Mouse (Mus musculus): ENCODE results near the gene Dck. TPM values are rescaled to one million over a fixed set of nuclear protein-coding genes. Genes with fewer than 3 reads are reported as not detected.

Gene Dck
- polyA plus RNA-seq, 1 experiment from 2014 or later, result 66.9 TPM

DNA sequence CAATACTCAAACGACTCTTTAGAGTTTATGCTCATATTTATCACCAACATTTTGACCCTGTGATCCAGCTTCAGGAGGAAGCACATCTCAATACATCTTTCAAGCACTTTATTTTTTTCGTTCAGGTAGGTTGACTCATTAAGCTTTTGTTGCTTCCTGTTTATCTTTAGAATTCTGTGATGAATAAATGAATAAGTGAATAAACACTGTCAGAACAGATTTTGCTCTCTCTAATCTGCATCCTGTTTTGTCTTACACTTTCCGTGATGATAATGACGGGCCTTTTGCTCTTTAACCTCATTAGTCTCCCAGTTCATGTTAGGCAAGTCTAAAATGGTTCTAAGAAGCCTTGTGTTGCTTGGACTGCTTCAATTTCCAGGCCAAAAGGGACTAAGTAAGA lies 11.6 kb upstream of the Dck start:
- Histone ChIP-seq H3K4me2 (replicated peaks) (no peak overlapping the region), H3K36me3 (peaks cover 6% of the 10 kb centered on the region; the same call in 1 of the 2 replicates), H3K27me3 (no peaks in the 10 kb centered on the region), H3K4me1 (no peaks in the 10 kb centered on the region), H3K4me3 (no peak overlapping the region), H3K9me3 (no peaks in the 10 kb centered on the region), H3K9ac (no peak overlapping the region), H3K27ac (no peak overlapping the region)
- 84% methylated on average over 4 of the region's 4 CpGs for WGBS
- no peak for ATAC-seq (ENCODE audit: insufficient number of reproducible peaks, insufficient read depth, low FRiP score, low TSS enrichment)

DNA sequence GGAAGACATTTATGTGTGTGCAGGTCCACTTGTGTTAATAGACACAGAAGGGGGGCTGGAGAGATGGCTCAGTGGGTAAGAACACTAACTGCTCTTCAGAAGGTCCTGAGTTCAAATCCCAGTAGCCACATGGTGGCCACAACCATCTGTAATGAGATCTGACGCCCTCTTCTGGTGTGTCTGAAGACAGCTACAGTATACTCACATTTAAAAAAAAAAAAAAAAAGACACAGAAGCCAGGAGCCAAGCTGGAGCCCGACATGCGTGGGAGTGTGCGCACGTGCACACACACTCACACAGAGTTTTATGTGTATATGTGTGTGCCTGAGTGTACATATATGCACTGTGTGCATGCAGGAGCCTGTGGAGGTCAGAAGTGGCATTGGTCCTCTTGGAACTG lies 2.2 kb upstream of the Dck start:
- Histone ChIP-seq H3K4me1 (peaks cover 14% of the 10 kb centered on the region), H3K36me3 (no peaks in the 10 kb centered on the region), H3K4me3 (no peak overlapping the region), H3K9ac (no peak overlapping the region), H3K4me2 (replicated peaks) (no peak overlapping the region), H3K27me3 (no peaks in the 10 kb centered on the region), H3K9me3 (no peaks in the 10 kb centered on the region), H3K27ac (no peak overlapping the region)
- 92% methylated on average over 5 of the region's 5 CpGs for WGBS
- ATAC-seq (ENCODE audit: insufficient number of reproducible peaks, insufficient read depth, low FRiP score, low TSS enrichment), result no peak

DNA sequence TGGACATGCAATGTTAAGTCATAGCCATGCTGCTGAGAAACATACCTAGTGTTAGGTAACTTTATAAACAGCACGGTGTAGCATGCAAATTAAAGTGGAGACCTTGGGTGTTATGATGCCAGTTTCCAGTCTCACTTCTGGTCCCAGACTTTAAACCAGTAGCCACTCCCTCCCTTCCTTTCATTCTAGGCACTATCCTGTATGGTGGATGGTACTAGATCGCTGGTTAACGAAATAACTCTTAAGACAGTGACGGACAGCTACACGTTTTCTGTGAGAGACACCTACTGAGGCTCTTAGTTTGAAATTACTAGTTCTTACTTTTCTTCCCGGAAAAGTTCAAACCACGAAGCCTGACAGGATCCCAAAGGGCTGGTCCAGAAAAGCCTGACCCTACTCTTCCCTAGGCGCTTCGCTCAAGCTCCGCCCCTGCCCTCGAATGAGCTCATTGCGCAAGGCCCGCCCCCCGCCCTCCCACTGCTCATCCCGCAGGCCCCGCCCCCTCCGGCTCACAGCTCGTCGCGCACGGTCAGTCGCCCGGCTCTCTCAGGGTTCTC lies 288 bp upstream of the Dck start:
- Histone ChIP-seq H3K9ac (peak overlapping the region; percentile 66; the same call in 1 of the 2 replicates), H3K4me3 (peak overlapping the region; percentile 69), H3K4me2 (replicated peaks) (peak overlapping the region; percentile 55), H3K27ac (peak overlapping the region; percentile 93; the same call in 1 of the 2 replicates), H3K4me1 (peaks cover 14% of the 10 kb centered on the region), H3K36me3 (peaks cover 2% of the 10 kb centered on the region; the same call in 1 of the 2 replicates), H3K9me3 (no peaks in the 10 kb centered on the region), H3K27me3 (no peaks in the 10 kb centered on the region)
- under 1% methylated on average over 22 of the region's 23 CpGs for WGBS
- ATAC-seq (ENCODE audit: insufficient number of reproducible peaks, insufficient read depth, low FRiP score, low TSS enrichment), result peak; percentile 62; the same call in 1 of the 2 replicates

DNA sequence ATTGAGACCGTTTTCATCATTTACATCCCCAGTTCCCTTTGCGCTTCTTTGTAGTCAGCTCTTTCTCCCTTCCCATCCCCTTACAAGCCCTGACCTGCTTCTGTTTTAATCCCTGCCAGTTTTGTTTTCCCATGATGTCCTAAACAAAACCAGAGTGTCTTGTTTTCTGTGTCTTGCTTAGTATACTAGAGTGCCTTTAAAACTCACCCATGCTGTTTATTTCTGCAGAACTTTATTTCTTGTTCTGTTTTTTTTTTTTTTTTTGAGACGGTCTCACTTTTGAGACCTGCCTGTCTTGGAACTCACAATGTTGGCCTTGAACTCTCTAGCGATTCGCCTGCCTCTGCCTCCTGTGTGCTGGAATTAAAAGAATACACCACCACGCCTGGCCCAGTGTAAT lies 791 bp downstream of the Dck start:
- Histone ChIP-seq H3K9ac (peak overlapping the region; percentile 66), H3K4me2 (replicated peaks) (peak overlapping the region; percentile 55), H3K27me3 (no peaks in the 10 kb centered on the region), H3K36me3 (peaks cover 7% of the 10 kb centered on the region), H3K27ac (peak overlapping the region; percentile 93), H3K4me3 (peak overlapping the region; percentile 69), H3K4me1 (peaks cover 14% of the 10 kb centered on the region), H3K9me3 (no peaks in the 10 kb centered on the region)
- no peak; the same call in 1 of the 2 replicates for ATAC-seq (ENCODE audit: insufficient number of reproducible peaks, insufficient read depth, low FRiP score, low TSS enrichment)
- WGBS, result 14% methylated on average over 6 of the region's 6 CpGs

DNA sequence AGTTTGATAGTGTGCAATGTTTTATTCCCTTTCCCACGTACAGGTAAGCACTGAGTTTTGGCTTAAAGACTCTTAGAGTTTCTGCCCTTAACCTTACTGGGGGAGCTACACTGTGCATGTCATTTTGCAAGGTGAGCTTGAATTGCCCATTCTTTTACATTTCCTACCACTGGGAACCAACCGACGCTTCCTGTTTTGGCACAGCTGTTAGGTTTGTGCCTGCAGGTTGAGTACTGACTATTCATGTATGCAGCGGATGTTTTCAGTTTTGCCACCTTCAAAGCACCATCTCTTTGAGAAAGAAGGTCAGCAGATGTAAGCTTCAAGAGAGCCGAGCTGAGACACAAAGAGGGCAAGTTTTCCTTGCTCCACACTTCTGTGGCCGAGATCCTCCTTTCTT lies 1.3 kb downstream of the Dck start:
- peaks cover 14% of the 10 kb centered on the region for H3K4me1 ChIP-seq
- no peaks in the 10 kb centered on the region for H3K27me3 ChIP-seq
- ATAC-seq (ENCODE audit: insufficient number of reproducible peaks, insufficient read depth, low FRiP score, low TSS enrichment), result no peak
- H3K9me3 ChIP-seq, result no peaks in the 10 kb centered on the region
- H3K27ac ChIP-seq, result no peak overlapping the region
- peaks cover 8% of the 10 kb centered on the region for H3K36me3 ChIP-seq
- 60% methylated on average over 6 of the region's 6 CpGs for WGBS
- peak overlapping the region; percentile 69 for H3K4me3 ChIP-seq
- peak overlapping the region; percentile 17; the same call in 1 of the 2 replicates for H3K9ac ChIP-seq
- H3K4me2 ChIP-seq (replicated peaks), result peak overlapping the region; percentile 55

DNA sequence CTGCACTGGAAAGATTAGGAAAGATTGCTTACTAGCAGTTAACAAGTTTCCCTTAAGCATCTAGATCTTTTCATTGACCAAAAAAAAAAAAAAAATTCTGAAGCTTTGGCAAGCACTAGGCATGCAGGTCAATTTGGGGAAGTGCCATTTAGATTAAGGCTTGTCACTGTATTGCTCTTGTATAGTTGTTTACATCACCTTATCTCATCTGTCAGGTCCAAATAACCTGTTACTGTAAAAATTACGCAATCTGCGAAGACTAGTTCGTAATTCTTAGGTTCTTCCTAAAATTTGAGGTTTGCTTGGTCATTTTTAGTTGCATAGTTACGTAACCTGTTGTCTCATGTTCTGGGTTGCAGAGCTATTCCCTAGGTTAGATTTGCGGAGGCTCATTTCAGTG lies 2.1 kb downstream of the Dck start:
- peaks cover 12% of the 10 kb centered on the region for H3K36me3 ChIP-seq
- peak overlapping the region; percentile 55 for H3K4me2 ChIP-seq (replicated peaks)
- peaks cover 14% of the 10 kb centered on the region for H3K4me1 ChIP-seq
- 94% methylated on average over 5 of the region's 5 CpGs for WGBS
- H3K27me3 ChIP-seq, result no peaks in the 10 kb centered on the region
- ATAC-seq (ENCODE audit: insufficient number of reproducible peaks, insufficient read depth, low FRiP score, low TSS enrichment), result no peak
- no peaks in the 10 kb centered on the region for H3K9me3 ChIP-seq
- no peak overlapping the region for H3K4me3 ChIP-seq
- H3K27ac ChIP-seq, result no peak overlapping the region
- no peak overlapping the region for H3K9ac ChIP-seq

DNA sequence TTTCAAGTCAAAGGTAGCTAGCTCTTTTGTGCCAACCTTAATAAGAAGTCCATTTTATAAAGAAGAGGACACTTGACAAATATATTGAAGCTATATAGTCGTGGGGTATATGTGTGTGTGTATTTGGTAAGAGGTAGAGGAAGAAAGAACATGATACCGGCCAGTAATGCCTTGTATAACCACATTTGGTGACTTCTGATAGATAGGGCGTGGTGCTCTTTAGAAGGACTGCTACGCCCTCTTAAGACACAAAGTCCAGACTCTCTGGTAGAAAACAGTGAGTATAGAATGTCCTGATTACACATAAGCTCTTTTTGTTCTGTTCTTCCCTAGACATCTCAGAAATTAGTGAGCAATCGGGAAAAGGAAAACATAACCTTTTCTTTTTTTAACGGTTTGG lies 3.4 kb downstream of the Dck start:
- Histone ChIP-seq H3K4me2 (replicated peaks) (no peak overlapping the region), H3K27me3 (no peaks in the 10 kb centered on the region), H3K9me3 (no peaks in the 10 kb centered on the region), H3K4me1 (peaks cover 14% of the 10 kb centered on the region), H3K9ac (no peak overlapping the region), H3K4me3 (no peak overlapping the region), H3K36me3 (peaks cover 21% of the 10 kb centered on the region), H3K27ac (no peak overlapping the region)
- 85% methylated on average over 6 of the region's 6 CpGs for WGBS
- no peak for ATAC-seq (ENCODE audit: insufficient number of reproducible peaks, insufficient read depth, low FRiP score, low TSS enrichment)

DNA sequence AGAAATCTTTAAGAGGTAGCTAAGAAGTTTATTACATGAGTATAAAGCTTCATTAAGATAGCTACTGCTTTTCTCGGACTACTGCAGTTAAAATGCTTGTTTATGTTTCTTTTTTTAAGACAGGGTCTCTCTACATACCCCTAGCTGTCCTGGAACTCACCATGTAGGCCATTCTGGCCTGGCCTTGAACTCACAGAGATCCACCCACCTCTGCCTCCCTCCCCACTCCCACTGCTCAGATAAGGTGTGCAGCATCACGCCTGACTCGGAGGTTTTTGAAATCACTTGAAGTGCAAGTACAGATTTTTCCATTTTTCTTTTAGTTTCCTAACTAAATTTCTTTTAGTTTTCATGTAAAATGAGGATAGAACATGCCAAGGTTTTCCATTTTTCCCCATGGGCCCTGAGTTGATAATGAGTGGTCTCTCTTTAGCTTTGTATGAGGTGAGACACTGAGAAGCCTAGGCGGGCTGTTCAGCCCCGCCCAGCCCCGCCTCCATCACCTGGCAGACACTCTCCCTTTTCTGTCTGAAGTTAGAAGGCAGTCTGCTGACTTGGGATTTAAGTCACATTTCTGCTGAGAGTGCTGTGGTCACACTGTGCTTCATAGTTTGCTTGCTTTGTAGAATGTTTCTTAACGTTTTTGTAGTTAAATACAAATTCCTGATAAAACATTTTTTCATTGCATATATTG lies 17.4 kb downstream of the Dck start:
- Histone ChIP-seq H3K27me3 (no peaks in the 10 kb centered on the region), H3K4me2 (replicated peaks) (no peak overlapping the region), H3K36me3 (peaks cover 34% of the 10 kb centered on the region), H3K9ac (no peak overlapping the region), H3K27ac (no peak overlapping the region), H3K4me1 (no peaks in the 10 kb centered on the region), H3K9me3 (no peaks in the 10 kb centered on the region), H3K4me3 (no peak overlapping the region)
- WGBS, result 76% methylated on average over 7 of the region's 7 CpGs
- no peak for ATAC-seq (ENCODE audit: insufficient number of reproducible peaks, insufficient read depth, low FRiP score, low TSS enrichment)

DNA sequence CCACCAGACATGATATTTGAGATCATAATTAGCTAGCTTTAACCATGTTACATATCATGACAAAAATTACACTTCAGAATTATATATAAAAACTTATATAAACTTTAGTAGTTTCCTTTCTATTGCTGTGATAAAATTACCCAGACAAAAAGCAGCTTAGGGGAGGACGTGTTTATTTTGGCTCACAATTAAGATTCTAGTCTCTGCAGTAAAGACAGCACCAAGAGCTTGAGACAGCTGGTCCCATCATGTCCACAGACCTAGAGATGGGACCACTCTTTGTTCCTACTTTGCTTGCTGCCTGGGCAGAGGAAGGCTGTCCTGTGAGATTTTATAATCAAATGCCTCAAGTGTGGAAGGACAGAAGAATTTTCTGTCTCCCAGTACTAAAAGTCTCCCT lies 20.3 kb downstream of the Dck start:
- Histone ChIP-seq H3K4me3 (no peak overlapping the region), H3K9me3 (no peaks in the 10 kb centered on the region), H3K27me3 (no peaks in the 10 kb centered on the region), H3K27ac (no peak overlapping the region), H3K4me2 (replicated peaks) (no peak overlapping the region), H3K9ac (no peak overlapping the region), H3K4me1 (no peaks in the 10 kb centered on the region), H3K36me3 (peaks cover 21% of the 10 kb centered on the region)
- no peak for ATAC-seq (ENCODE audit: insufficient number of reproducible peaks, insufficient read depth, low FRiP score, low TSS enrichment)
- 80% methylated on average over 1 of the region's 1 CpGs for WGBS

DNA sequence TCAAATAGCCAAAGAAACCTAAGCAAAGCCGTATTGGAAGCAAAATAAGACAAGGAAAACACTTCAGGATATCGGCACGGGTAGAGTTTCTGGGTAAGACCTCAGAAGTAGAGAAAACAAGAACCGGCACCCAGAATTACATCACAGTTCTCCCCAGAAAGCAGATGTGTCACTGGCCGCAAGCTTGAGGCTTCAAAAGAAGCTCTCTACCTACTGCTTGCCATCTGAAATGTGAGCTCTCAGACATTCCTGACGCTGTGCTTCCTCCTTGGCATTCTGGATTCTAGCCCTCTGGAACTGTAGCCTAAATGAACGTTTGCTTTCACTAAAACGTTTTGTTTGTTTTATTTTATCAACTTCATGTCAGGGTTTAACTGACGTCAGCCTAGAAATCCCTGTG lies 25.9 kb downstream of the Dck start:
- peaks cover 5% of the 10 kb centered on the region; the same call in 1 of the 2 replicates for H3K4me1 ChIP-seq
- no peak overlapping the region for H3K9ac ChIP-seq
- no peaks in the 10 kb centered on the region for H3K27me3 ChIP-seq
- no peak overlapping the region for H3K4me3 ChIP-seq
- WGBS, result 37% methylated on average over 9 of the region's 9 CpGs
- no peak overlapping the region for H3K4me2 ChIP-seq (replicated peaks)
- ATAC-seq (ENCODE audit: insufficient number of reproducible peaks, insufficient read depth, low FRiP score, low TSS enrichment), result no peak
- no peak overlapping the region for H3K27ac ChIP-seq
- no peaks in the 10 kb centered on the region for H3K9me3 ChIP-seq
- no peaks in the 10 kb centered on the region; the same call in 1 of the 2 replicates for H3K36me3 ChIP-seq

DNA sequence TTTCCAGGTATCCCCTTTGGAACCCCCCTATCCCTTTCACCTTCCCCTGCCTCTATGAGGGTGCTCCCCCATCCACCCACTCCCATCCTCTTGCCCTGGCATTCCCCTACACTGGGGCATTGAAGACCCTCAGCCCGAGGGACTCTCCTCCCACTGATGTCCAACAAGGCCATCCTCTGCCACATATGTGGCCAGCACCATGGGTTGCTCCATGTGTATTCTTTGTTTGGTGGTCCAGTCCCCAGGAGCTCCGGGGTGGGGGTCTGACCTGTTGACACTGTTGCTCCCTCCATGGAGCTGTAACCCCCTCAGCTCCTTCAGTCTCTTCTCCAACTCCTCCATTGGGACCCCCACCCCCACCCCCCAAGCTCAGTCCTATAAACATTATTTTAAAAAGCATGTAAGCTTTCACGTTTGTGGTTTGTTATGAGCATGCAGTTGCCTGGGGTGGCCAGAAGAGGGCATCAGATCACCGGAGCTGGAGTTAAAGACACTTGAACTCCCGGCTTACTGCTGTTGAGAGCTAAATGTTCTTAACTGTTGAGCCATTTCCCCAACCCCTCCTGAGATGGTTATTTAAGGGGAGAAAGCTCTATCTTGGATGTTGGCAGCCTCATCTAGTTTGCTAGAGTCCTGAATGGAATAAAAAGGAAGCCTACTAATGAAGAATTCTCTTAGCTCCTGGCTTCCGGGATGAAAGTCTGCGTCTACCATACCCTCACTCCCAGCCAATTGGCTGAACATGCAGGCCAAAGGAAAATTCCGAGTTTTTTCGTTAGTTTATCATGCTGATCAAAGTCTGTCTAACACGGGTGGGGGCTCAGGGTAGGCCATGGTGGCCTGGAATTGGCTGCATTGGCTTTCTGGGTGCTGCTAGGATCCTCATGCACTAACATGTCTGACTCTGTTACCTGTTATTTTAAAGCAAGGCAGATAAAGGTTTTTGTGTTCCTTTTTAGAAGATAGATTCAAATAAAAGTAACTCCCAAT lies 26.8 kb downstream of the Dck start:
- Histone ChIP-seq H3K9ac (no peak overlapping the region), H3K4me2 (replicated peaks) (no peak overlapping the region), H3K27ac (no peak overlapping the region), H3K36me3 (no peaks in the 10 kb centered on the region), H3K27me3 (no peaks in the 10 kb centered on the region), H3K9me3 (no peaks in the 10 kb centered on the region), H3K4me1 (peaks cover 5% of the 10 kb centered on the region; the same call in 1 of the 2 replicates), H3K4me3 (no peak overlapping the region)
- WGBS, result 42% methylated on average over 10 of the region's 10 CpGs
- ATAC-seq (ENCODE audit: insufficient number of reproducible peaks, insufficient read depth, low FRiP score, low TSS enrichment), result no peak

All from embryonic facial prominence, embryonic 12.5 days (tissue).